Mouse (Mus musculus) limb, embryonic 10.5 days (tissue): ENCODE results near the gene Adam8. TPM values are rescaled to one million over a fixed set of nuclear protein-coding genes. Genes with fewer than 3 reads are reported as not detected.
A peak's percentile ranks its signal among the peaks of the same experiment; 100 is the strongest.

Experiments
- DNase-seq: peaks from one replicate; pipeline ENCODE4 v3.0.0-alpha.2; 2017; ENCODE audit warnings: low spot score
- H3K27ac ChIP-seq: fragments of 300-500 bp; sonication (generic); 2 replicates; pipeline ENCODE4 v1.5.1; 2016; ENCODE audit warnings: mild to moderate bottlenecking
- H3K27me3 ChIP-seq: fragments of 300-500 bp; sonication (generic); 2 replicates; pipeline ENCODE4 v1.6.1; 2016; ENCODE audit warnings: low read depth, mild to moderate bottlenecking; ENCODE audit not compliant: poor library complexity, severe bottlenecking
- H3K36me3 ChIP-seq: fragments of 300-500 bp; sonication (generic); 2 replicates; pipeline ENCODE4 v1.6.1; 2016; ENCODE audit warnings: mild to moderate bottlenecking, moderate library complexity
- H3K4me1 ChIP-seq: fragments of 300-500 bp; sonication (generic); 2 replicates; pipeline ENCODE4 v1.6.1; 2016
- H3K4me3 ChIP-seq: fragments of 300-500 bp; sonication (generic); 2 replicates; pipeline ENCODE4 v1.5.1; 2016; ENCODE audit warnings: mild to moderate bottlenecking, moderate library complexity
- H3K9me3 ChIP-seq: fragments of 300-500 bp; sonication (generic); replicated peaks from 2 replicates; pipeline ENCODE4 v1.6.1; 2016; ENCODE audit warnings: mild to moderate bottlenecking
- WGBS: fragments of 180-500 bp; shearing (Covaris S2); methylation state at CpG from one replicate; pipeline ENCODE4 v1.1.7; 2016; 5-methylcytosine and 5-hydroxymethylcytosine counted together
- polyA plus RNA-seq: library from polyadenylated mRNA; unstranded; fragments of >200 nt; fragmentation: Nextera tagmentation; extraction: Ambion mirVana; gene quantifications from 2 replicates; pipeline ENCODE4 v1.2.1, GENCODE M21; 2016

The Adam8 gene
- 2.2 TPM in 2 replicates for polyA plus RNA-seq

DNA sequence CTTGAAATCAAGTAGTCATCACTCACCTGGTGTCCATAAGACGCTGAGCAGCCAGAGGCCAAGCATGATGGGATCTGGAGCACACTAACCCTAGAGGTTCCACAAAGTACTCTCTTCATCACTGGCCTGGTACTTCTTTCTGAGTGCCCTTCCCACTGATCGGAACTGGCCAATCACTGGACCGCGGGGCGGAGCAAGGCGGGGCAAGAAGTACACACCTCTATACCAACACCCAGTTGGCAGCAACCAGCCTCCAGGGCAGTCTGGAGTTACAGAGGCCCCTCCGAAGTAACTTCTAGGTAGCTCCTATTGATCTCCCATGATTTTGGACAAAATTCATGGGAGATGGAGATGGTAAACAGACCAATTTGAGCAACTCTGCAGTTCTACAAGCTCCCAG, at the start of gene Adam8:
Adam8 (minus strand) TSS at position 157 of the 400 bp plus-strand sequence.
- H3K9me3 ChIP-seq: no peaks in the 10 kb centered on the region
- WGBS: 21% methylated on average over 7 of the region's 7 CpGs
- H3K27ac ChIP-seq: no peak within 1 kb of the TSS
- no peaks in the 10 kb centered on the region for H3K27me3 ChIP-seq
- peaks cover 32% of the 10 kb centered on the region for H3K36me3 ChIP-seq
- no peak for DNase-seq
- H3K4me1 ChIP-seq: 0 out of 2 replicates have a peak, but pooled peaks cover 4% of the 10 kb centered on the region
- H3K4me3 ChIP-seq: no peak within 1 kb of the TSS

DNA sequence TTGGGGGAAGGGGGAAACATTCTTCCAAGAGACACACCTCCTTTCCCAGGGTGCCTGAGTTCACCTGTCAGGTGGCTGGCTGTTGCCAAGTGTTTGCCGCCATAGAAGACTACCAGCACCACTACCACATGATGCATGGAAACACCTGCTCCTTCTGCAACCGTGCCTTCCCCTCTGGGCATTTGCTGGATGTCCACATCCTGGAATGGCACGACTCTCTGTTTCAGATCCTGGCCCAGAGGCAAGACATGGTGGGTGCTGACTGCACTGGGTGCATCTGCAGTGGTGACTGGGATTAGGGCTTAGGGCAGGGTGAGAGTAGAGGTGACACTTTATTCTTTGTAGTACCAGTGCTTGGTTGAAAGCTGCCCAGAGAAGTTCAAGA, 44.8 kb upstream of the Adam8 start:
- peaks cover 51% of the 10 kb centered on the region for H3K36me3 ChIP-seq
- H3K27ac ChIP-seq: no peak overlapping the region
- DNase-seq: no peak
- WGBS: 58% methylated on average over 3 of the region's 3 CpGs
- H3K9me3 ChIP-seq: no peaks in the 10 kb centered on the region
- peaks cover 25% of the 10 kb centered on the region for H3K4me1 ChIP-seq
- no peaks in the 10 kb centered on the region for H3K27me3 ChIP-seq
- peak overlapping the region; percentile 89 for H3K4me3 ChIP-seq

DNA sequence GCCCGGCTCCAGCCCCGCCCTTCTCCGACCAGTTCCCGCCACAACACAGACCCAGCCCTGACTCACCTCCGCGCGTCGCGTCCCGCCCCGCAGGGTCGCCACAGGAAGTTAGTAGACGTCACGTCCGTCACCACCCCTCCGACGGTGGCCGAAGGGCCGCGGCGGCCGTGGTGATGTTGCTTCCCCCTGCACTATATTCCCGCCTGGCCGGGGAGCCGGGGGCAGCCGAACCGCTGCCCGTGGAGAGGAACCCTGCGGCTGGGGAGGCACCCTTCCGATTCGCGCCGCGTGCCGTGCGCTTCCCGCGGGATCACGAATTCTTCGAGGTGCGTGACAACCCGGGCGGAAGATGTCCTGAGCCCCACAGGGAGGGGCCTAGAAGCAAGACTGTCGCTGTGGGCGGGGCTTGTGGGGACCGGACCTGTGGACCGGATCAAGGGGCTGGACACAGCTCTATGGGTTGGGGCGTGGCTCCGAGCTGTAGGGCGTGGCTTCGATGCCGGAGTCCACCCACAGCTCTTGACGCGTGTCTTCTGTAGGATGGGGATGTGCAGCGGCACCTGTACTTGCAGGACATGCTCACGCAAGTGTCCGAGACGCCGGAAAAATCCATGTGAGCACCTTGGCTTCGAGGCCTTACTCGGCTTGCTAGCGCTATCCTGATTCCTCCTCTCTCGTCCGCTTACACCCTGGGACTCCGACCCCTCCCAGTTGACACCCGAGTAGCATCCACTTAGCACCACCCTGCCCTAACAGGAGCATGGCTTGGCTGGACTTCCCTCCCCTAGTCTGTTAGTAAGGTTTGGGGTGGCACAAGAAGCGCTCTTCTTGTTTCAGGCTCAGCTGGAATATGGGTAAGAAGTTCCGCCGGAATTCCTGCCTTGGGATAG, 44.2 kb upstream of the Adam8 start, which contains the start of the genes Zfp511 and Tubgcp2:
Zfp511 (plus strand) TSS at position 111 of the 890 bp plus-strand sequence.
Tubgcp2 (minus strand) TSS at position 389 of the 890 bp plus-strand sequence.
- H3K4me1 ChIP-seq: peaks cover 25% of the 10 kb centered on the region
- H3K27me3 ChIP-seq: no peaks in the 10 kb centered on the region
- no peaks in the 10 kb centered on the region for H3K9me3 ChIP-seq
- 2% methylated on average over 69 of the region's 69 CpGs for WGBS
- peak within 1 kb of the TSS; percentile 95 for H3K27ac ChIP-seq
- DNase-seq: peak; percentile 96
- H3K4me3 ChIP-seq: peak within 1 kb of the TSS; percentile 89
- H3K36me3 ChIP-seq: peaks cover 57% of the 10 kb centered on the region

DNA sequence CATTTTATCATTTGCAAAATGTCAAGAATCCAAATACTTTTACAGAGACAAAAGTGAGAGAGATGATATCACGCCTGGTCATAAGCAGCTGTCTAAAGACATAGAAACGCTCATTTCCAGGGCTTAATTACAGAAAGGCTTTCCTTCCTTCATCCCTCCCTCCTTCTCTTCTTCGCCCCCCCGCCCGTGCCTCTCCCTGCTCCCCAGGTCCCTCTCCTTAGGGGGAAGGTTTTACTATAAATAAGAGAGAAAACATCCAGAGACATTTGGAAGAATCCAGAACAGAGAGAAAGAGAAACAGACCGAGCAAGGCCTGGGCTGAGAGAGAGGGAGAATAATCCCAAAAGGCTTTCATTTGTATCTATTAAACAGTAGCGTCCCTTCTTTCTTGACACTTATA, 43.1 kb upstream of the Adam8 start:
- DNase-seq: no peak
- Histone ChIP-seq H3K27ac (peak overlapping the region; percentile 95), H3K9me3 (no peaks in the 10 kb centered on the region), H3K27me3 (no peaks in the 10 kb centered on the region), H3K36me3 (peaks cover 61% of the 10 kb centered on the region), H3K4me1 (peaks cover 25% of the 10 kb centered on the region), H3K4me3 (peak overlapping the region; percentile 89)
- WGBS: 28% methylated on average over 7 of the region's 7 CpGs

DNA sequence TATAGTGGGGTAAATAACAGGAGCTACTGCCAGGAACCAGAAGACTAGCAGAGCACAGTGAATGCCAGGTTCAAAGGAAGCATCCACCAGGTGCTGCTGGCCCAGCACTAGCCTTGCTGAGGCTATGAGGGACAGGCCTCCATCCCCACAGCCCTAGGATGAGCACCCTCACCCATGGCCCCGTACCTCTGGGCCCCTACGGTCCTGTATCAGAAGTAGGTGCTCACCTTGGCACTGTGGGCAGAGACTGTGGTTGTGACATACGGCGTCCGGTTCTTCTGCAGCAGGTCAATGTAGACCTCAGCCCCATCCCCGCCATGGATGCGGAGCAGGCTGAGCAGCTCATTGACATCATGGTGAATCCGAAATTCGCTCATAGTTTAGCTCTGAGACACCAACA, 41.0 kb upstream of the Adam8 start:
- no peaks in the 10 kb centered on the region for H3K9me3 ChIP-seq
- no peak for DNase-seq
- no peak overlapping the region for H3K27ac ChIP-seq
- peaks cover 63% of the 10 kb centered on the region for H3K36me3 ChIP-seq
- H3K4me1 ChIP-seq: peaks cover 25% of the 10 kb centered on the region
- WGBS: 96% methylated on average over 9 of the region's 9 CpGs
- H3K4me3 ChIP-seq: no peak overlapping the region
- no peaks in the 10 kb centered on the region for H3K27me3 ChIP-seq

DNA sequence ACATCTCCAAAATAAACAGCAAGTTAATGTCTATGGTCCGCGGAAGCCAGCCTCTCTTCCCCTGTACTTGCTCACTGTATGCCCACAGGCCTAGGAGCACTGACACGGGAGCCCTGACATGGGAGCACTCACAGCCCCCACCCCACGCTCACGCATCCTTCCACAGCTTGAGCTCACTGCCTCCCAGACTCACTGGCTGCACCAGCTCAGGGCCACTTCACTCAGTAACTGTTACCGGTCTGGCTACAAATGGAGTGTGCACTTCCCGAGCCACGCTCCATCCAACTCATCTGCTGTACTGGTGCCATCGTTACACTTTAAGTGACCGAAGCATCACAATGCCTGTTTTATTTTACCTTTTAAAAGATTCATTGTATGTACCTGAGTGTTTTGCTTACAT, 40.0 kb upstream of the Adam8 start:
- Histone ChIP-seq H3K36me3 (peaks cover 67% of the 10 kb centered on the region), H3K9me3 (no peaks in the 10 kb centered on the region; the same call in 1 of the 2 replicates), H3K27ac (no peak overlapping the region), H3K27me3 (no peaks in the 10 kb centered on the region), H3K4me1 (peaks cover 22% of the 10 kb centered on the region), H3K4me3 (no peak overlapping the region)
- 96% methylated on average over 10 of the region's 10 CpGs for WGBS
- no peak for DNase-seq

DNA sequence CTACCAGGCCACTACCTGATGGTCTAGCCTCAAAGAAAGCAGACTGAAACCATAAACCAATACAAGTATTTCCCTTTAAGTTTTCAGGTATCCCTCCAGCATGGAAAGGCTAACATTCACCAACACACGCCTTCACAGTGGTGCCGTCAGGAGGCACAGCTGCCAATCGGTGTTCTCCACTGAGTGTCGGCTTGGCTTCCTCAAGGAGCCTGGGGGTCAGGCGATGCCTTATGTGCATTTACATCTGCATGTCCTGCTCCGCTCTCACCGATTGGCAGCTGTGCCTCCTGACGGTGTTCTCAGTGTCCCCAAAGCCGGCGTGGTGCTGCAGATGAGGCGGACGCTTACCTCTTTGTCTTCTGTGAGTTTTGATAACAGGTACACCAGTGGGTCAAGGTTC, 39.4 kb upstream of the Adam8 start:
- peaks cover 67% of the 10 kb centered on the region for H3K36me3 ChIP-seq
- 96% methylated on average over 12 of the region's 12 CpGs for WGBS

DNA sequence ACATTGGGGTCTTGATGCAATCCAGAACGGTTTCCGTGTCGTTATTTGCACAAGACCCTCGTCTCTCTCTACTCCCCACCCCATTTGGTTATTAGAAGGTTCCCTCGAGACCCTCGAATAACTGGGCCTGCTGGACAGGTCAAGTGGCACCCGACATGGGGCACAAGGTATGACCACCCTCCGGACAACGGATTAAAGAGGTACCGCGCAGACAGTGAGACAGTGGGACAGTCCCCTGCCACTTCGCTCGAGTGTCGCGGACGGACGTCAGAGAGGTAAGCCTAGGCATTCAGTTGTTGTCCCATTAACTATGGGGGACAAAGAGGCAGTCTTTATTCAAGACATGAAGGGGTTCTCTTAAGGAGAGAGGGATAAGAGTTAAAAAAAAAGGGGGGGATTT, 19.0 kb upstream of the Adam8 start:
- Histone ChIP-seq H3K4me3 (no peak overlapping the region), H3K9me3 (no peaks in the 10 kb centered on the region), H3K36me3 (peaks cover 61% of the 10 kb centered on the region), H3K27ac (no peak overlapping the region), H3K4me1 (no peaks in the 10 kb centered on the region), H3K27me3 (no peaks in the 10 kb centered on the region)
- no peak for DNase-seq
- 96% methylated on average over 17 of the region's 17 CpGs for WGBS

More for the DNA sequence above, 39.4 kb upstream of the Adam8 start:
- Histone ChIP-seq H3K27ac (no peak overlapping the region), H3K4me3 (no peak overlapping the region), H3K4me1 (peaks cover 16% of the 10 kb centered on the region), H3K9me3 (no peaks in the 10 kb centered on the region; the same call in 1 of the 2 replicates), H3K27me3 (no peaks in the 10 kb centered on the region)
- DNase-seq: no peak

DNA sequence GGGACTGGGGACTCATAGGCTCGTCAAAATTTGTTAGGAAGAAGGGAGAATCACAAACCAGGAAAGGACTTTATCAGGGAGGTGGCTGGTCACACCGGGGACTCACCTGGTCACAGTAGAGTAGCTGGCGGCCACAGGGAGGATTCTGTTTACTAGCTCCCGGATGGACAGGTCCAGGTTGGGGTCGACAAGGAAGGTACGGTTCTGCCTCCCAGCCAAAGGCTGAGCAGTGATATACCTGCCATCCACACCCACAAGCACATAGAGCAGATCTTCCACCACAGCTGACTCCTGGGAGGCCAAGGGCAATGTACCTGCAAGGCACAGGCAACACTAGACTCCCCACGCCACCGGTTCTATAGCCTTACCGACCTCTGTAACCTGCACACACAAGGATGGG, 15.4 kb upstream of the Adam8 start:
- Histone ChIP-seq H3K27ac (no peak overlapping the region), H3K4me3 (no peak overlapping the region), H3K36me3 (peaks cover 87% of the 10 kb centered on the region), H3K4me1 (no peaks in the 10 kb centered on the region), H3K9me3 (no peaks in the 10 kb centered on the region), H3K27me3 (no peaks in the 10 kb centered on the region)
- DNase-seq: no peak
- 96% methylated on average over 9 of the region's 9 CpGs for WGBS

DNA sequence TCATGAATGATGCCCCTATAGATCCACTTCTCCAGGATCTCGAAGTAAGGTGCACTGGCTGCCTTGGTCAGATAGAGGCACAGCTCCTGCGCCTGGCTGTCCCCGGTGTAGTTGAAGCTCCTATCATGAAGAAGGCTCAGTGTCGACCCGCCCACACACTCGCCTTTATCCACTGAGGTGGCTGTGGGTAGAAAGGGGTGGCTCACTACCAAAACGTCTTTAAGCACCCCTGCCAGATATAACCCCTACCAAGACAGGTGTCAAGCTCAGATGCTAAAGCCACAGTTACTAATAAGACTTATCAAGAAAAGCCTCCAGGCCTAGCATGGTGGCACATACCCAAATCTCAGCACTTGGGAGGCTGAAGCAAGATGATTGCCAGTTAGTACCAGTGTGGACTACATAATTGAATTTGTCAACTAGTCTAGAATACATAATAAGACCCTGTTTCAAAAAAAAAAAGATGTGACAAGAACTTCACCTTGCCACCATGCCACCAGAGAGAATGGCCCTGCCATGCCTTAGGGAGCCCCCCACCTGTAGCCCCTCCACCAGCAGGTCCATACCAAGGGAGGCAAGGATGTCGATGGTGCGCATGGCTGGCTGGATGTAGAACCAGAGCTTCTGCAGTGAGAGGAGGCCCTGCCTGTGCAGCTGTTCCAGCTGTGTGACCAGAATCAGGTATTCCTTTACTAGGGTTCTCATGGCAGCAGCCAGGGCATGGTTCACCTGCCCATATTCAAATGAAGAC, 14.7 kb upstream of the Adam8 start:
- H3K36me3 ChIP-seq: peaks cover 92% of the 10 kb centered on the region
- H3K4me1 ChIP-seq: no peaks in the 10 kb centered on the region
- H3K27ac ChIP-seq: no peak overlapping the region
- H3K27me3 ChIP-seq: no peaks in the 10 kb centered on the region
- no peak for DNase-seq
- no peaks in the 10 kb centered on the region for H3K9me3 ChIP-seq
- WGBS: 92% methylated on average over 9 of the region's 9 CpGs
- no peak overlapping the region for H3K4me3 ChIP-seq

DNA sequence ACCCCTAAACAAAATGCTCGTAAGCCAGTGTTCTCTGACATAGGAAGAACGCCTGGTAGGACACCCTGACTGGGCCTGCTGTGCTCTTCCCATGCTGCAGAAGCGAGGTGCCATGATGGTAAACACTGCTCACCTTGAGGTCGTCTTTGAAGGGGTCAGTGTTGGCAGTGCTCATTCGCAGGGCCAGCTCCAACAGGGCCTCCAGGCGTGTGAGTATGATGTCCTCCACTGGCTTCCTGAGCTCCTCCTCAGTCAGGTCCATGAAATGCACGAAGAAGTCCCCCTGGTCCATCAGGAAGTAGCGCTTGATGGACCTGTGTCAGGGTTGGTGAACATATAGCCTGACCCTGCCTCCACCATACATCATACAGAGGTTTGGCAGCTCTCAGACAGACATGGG, 12.3 kb upstream of the Adam8 start:
- no peaks in the 10 kb centered on the region for H3K27me3 ChIP-seq
- no peaks in the 10 kb centered on the region for H3K4me1 ChIP-seq
- 95% methylated on average over 8 of the region's 8 CpGs for WGBS

DNA sequence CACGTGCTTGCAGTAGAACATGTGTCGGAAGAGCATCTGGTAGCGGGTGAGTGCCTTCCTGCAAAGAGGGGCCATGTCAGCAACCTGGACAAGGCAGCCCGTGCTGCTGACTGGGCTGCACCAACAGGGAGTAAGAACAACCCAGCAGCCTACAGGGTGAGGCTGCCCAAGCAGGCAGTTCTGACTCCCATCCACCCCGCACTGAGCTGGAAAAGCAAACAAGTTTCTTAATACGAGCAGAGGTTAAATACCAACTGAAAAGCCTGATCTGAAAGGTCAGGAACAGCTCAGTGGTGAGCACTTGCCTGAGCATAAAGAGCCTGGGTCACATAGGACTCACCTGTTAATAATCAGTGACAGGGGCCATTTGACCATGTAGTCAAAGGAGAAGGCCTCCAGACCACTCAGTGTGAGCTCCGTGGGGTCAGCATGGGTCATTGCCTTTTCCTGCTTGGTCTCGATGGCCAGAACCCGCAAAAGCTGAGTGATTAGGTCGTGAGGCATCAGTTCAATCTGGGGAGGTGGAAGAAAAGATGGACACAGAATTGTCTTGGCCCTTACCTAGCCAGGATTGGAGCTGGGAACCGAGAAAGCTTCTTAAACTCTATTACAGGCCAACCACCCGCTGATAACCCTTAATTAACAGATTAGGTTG, 8.9 kb upstream of the Adam8 start:
- no peak overlapping the region for H3K4me3 ChIP-seq
- no peak overlapping the region for H3K27ac ChIP-seq
- H3K27me3 ChIP-seq: no peaks in the 10 kb centered on the region
- WGBS: 74% methylated on average over 12 of the region's 12 CpGs
- no peaks in the 10 kb centered on the region for H3K4me1 ChIP-seq
- DNase-seq: no peak
- H3K9me3 ChIP-seq: no peaks in the 10 kb centered on the region
- H3K36me3 ChIP-seq: peaks cover 98% of the 10 kb centered on the region

More for the DNA sequence above, 12.3 kb upstream of the Adam8 start:
- H3K9me3 ChIP-seq: no peaks in the 10 kb centered on the region
- H3K4me3 ChIP-seq: no peak overlapping the region
- DNase-seq: no peak
- H3K36me3 ChIP-seq: peaks cover 94% of the 10 kb centered on the region
- no peak overlapping the region for H3K27ac ChIP-seq
